Mouse (Mus musculus) E14TG2a.4 (cell line): Measurements from ENCODE around the gene Pacs1.

ENCODE experiments used
- H3K27me3 ChIP-seq: 2 replicates; pipeline ENCODE4 v1.6.1; 2014; ENCODE audit warnings: low read length, control low read depth; ENCODE audit not compliant: insufficient read depth
- H3K36me3 ChIP-seq: 2 replicates; pipeline ENCODE4 v1.6.1; 2014; ENCODE audit warnings: low read length, control low read depth; ENCODE audit not compliant: insufficient read depth
- H3K4me1 ChIP-seq: replicated peaks from 2 replicates; pipeline ENCODE4 v1.6.1; 2014; ENCODE audit warnings: low read depth, low read length, control low read depth
- H3K4me3 ChIP-seq: replicated peaks from 2 replicates; pipeline ENCODE4 v1.5.1; 2014; ENCODE audit warnings: mild to moderate bottlenecking, low read length
- H3K9me3 ChIP-seq: 2 replicates; pipeline ENCODE4 v1.6.1; 2014; ENCODE audit warnings: low read length, control low read depth
- CTCF ChIP-seq: conservative IDR thresholded peaks from 2 replicates; pipeline ENCODE4 v1.5.1; 2014; ENCODE audit warnings: low read length
- NANOG ChIP-seq: IDR thresholded peaks from 2 replicates; pipeline ENCODE4 v1.6.1; 2014; ENCODE audit warnings: borderline replicate concordance, low read length, mixed read lengths
- POU5F1 ChIP-seq: IDR thresholded peaks from 2 replicates; pipeline ENCODE4 v1.6.1; 2014; ENCODE audit warnings: low read length, borderline replicate concordance

Gene Pacs1

GRCm38 (mm10) chr19:5198553-5198952, 74.4 kb downstream of the Pacs1 start:
- no peaks in the 10 kb centered on the region; the same call in 1 of the 2 replicates for H3K4me1 ChIP-seq
- no peak overlapping the region for H3K4me3 ChIP-seq
- TF ChIP-seq CTCF (no peak), POU5F1 (no peak), NANOG (no peak)
- no peaks in the 10 kb centered on the region for H3K9me3 ChIP-seq
- H3K27me3 ChIP-seq = no peaks in the 10 kb centered on the region
- no peaks in the 10 kb centered on the region for H3K36me3 ChIP-seq

GRCm38 (mm10) chr19:5195417-5196035, 77.4 kb downstream of the Pacs1 start:
- no peaks in the 10 kb centered on the region for H3K9me3 ChIP-seq
- no peaks in the 10 kb centered on the region for H3K27me3 ChIP-seq
- no peak overlapping the region for H3K4me3 ChIP-seq
- H3K4me1 ChIP-seq = no peaks in the 10 kb centered on the region; the same call in 1 of the 2 replicates
- H3K36me3 ChIP-seq = no peaks in the 10 kb centered on the region
- TF ChIP-seq POU5F1 = no peak
- TF ChIP-seq NANOG = no peak
- peak; percentile 47 for TF ChIP-seq CTCF

GRCm38 (mm10) chr19:5192397-5192796, 80.5 kb downstream of the Pacs1 start:
- H3K36me3 ChIP-seq = no peaks in the 10 kb centered on the region
- H3K4me3 ChIP-seq = no peak overlapping the region
- H3K27me3 ChIP-seq = no peaks in the 10 kb centered on the region
- H3K9me3 ChIP-seq = no peaks in the 10 kb centered on the region
- no peak for TF ChIP-seq POU5F1
- no peak for TF ChIP-seq NANOG
- no peak for TF ChIP-seq CTCF
- H3K4me1 ChIP-seq = no peaks in the 10 kb centered on the region; the same call in 1 of the 2 replicates

- Histone ChIP-seq H3K9me3 (peaks cover 16% of the 10 kb centered on the region), H3K4me3 (no peak overlapping the region), H3K4me1 (peaks cover 1% of the 10 kb centered on the region; the same call in 1 of the 2 replicates), H3K36me3 (no peaks in the 10 kb centered on the region), H3K27me3 (no peaks in the 10 kb centered on the region)
- TF ChIP-seq CTCF (no peak), NANOG (no peak), POU5F1 (no peak)
Measured at GRCm38 (mm10) chr19:5187439-5187838, 85.5 kb downstream of the Pacs1 start.

- TF ChIP-seq NANOG = no peak
- TF ChIP-seq CTCF = no peak
- no peak for TF ChIP-seq POU5F1
- H3K4me1 ChIP-seq = peaks cover 38% of the 10 kb centered on the region
- H3K9me3 ChIP-seq = peaks cover 16% of the 10 kb centered on the region
- H3K4me3 ChIP-seq = no peak overlapping the region
- no peaks in the 10 kb centered on the region for H3K36me3 ChIP-seq
- no peaks in the 10 kb centered on the region for H3K27me3 ChIP-seq
Measured at GRCm38 (mm10) chr19:5181926-5182325, 91.0 kb downstream of the Pacs1 start.

GRCm38 (mm10) chr19:5178631-5179030, 94.3 kb downstream of the Pacs1 start:
- H3K36me3 ChIP-seq = no peaks in the 10 kb centered on the region
- H3K4me1 ChIP-seq = peaks cover 46% of the 10 kb centered on the region
- peaks cover 1% of the 10 kb centered on the region for H3K9me3 ChIP-seq
- no peak overlapping the region for H3K4me3 ChIP-seq
- TF ChIP-seq POU5F1 = no peak
- TF ChIP-seq NANOG = no peak
- TF ChIP-seq CTCF = no peak
- H3K27me3 ChIP-seq = no peaks in the 10 kb centered on the region

- TF ChIP-seq NANOG (no peak), CTCF (no peak), POU5F1 (no peak)
- H3K36me3 ChIP-seq = no peaks in the 10 kb centered on the region
- no peaks in the 10 kb centered on the region for H3K4me1 ChIP-seq
- no peaks in the 10 kb centered on the region for H3K27me3 ChIP-seq
- H3K4me3 ChIP-seq = no peak overlapping the region
- no peaks in the 10 kb centered on the region for H3K9me3 ChIP-seq
Measured at GRCm38 (mm10) chr19:5170430-5170829, 102.5 kb downstream of the Pacs1 start.

GRCm38 (mm10) chr19:5167477-5167876, 105.4 kb downstream of the Pacs1 start:
- TF ChIP-seq POU5F1 (no peak), NANOG (no peak), CTCF (no peak)
- H3K9me3 ChIP-seq = no peaks in the 10 kb centered on the region
- H3K4me3 ChIP-seq = no peak overlapping the region
- H3K4me1 ChIP-seq = no peaks in the 10 kb centered on the region
- no peaks in the 10 kb centered on the region for H3K36me3 ChIP-seq
- no peaks in the 10 kb centered on the region for H3K27me3 ChIP-seq

- H3K4me3 ChIP-seq = no peak overlapping the region
- no peaks in the 10 kb centered on the region for H3K27me3 ChIP-seq
- no peak for TF ChIP-seq POU5F1
- peak; percentile 92 for TF ChIP-seq CTCF
- no peaks in the 10 kb centered on the region for H3K4me1 ChIP-seq
- no peaks in the 10 kb centered on the region for H3K36me3 ChIP-seq
- no peaks in the 10 kb centered on the region for H3K9me3 ChIP-seq
Measured at GRCm38 (mm10) chr19:5164380-5164779, 108.5 kb downstream of the Pacs1 start.
